Mouse (Mus musculus) cerebellum, adult 2 months (tissue): Measurements from ENCODE around the gene Sptssb.

Experiments used
- CTCF ChIP-seq: fragments of 200-500 bp; IDR thresholded peaks from 2 replicates; pipeline ENCODE4 v1.5.1; 2011; ENCODE audit warnings: low read depth, mild to moderate bottlenecking, control low read depth, low read length, moderate library complexity, borderline replicate concordance; ENCODE audit not compliant: insufficient read depth
- POLR2A ChIP-seq: fragments of 200-500 bp; IDR thresholded peaks from 2 replicates; pipeline ENCODE4 v1.6.1; 2011; ENCODE audit warnings: low read length, control low read depth, borderline replicate concordance; ENCODE audit not compliant: insufficient read depth

DNA sequence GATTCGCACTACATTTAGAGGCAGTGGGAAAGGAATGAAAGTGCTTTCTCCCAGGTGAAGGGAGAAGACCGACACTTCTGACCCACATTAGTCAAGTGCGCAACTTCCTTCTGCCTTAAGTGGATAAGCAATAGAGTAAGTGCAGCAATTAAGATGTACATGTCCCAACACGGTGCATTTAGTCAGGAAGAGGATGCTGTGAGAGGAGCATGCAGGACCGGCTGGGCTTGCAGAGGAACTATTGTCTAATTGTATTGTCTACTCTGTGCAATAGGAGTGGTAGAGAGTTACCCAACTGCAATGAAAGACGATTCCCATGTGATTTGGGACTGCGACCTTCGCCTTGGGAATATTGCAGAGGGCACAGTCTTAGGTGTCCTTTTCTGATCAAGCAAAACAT, 30.2 kb downstream of the Sptssb start:
- no peak for TF ChIP-seq CTCF
- TF ChIP-seq POLR2A, result no peak
